Mouse (Mus musculus): ENCODE measurements around the gene Per2. TPM values are rescaled to one million over a fixed set of nuclear protein-coding genes. Genes with fewer than 3 reads are reported as not detected.

The Per2 gene
- polyA plus RNA-seq, 1 experiment, result 7.4 TPM

DNA sequence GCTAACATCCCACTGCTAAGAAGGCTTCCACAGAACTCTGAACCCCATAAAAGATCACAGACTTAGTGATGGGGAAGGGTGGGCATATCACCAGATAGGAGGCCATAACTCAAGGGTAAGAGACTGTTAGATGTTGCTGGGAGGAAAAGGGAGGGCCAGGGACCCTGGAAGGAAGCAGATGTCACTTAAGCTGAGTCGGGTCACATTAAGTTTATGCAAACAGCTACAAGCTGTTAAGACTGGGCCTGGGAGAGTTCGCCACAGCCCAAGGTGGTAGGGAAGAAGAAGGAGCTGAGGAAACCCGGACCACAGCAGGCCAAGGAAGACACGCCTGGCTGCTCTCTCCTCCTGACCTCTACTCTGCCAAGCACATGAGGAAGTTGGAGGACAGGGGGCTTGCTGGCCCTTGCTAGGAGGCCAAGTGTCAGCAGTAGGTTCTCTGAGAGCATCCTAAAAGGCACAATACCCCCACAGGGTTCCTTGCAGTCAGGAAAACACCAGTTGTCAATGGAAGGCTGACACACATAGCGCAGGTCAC is 7.5 kb downstream of the Per2 start:
- Histone ChIP-seq H3K27ac (ENCODE audit: insufficient read depth, low read length) (no peak overlapping the region), H3K4me3 (ENCODE audit: insufficient read depth, low read length) (no peak overlapping the region), H3K4me1 (ENCODE audit: control insufficient read depth, insufficient read depth, low read length) (peaks cover 5% of the 10 kb centered on the region)
- TF ChIP-seq POLR2A (IDR thresholded peaks at IDR 0.05; ENCODE audit: low read depth, low read length) (no peak), CTCF (IDR thresholded peaks at IDR 0.05; ENCODE audit: borderline replicate concordance, insufficient read depth, low read length) (no peak)

GRCm38 (mm10) chr1:91450851-91451250 is 8.3 kb downstream of the Per2 start:
- TF ChIP-seq POLR2A (IDR thresholded peaks at IDR 0.05; ENCODE audit: low read depth, low read length) (no peak), CTCF (IDR thresholded peaks at IDR 0.05; ENCODE audit: borderline replicate concordance, insufficient read depth, low read length) (no peak)
- H3K27ac ChIP-seq (ENCODE audit: insufficient read depth, low read length), result no peak overlapping the region
- H3K4me1 ChIP-seq (ENCODE audit: control insufficient read depth, insufficient read depth, low read length), result peaks cover 5% of the 10 kb centered on the region
- no peak overlapping the region for H3K4me3 ChIP-seq (ENCODE audit: insufficient read depth, low read length)

DNA sequence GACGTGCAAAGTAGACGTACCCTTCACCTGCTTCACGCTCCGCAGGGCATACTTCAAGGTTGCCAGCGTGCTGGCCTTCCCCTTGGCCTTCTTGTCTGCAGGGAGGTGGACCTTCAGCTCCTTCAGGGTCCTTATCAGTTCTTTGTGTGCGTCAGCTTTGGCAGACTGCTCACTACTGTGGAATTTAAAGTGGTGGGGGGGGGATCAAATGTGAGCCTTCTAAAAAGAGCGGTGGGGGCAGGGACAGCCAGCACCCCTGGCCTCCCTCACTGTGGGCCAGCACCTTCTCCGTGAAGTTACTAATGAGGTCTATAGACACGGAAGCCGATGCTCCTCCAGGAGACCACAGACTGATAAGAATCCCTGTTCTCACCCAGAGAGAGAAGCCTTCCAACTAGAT is 10.4 kb downstream of the Per2 start:
- H3K27ac ChIP-seq (ENCODE audit: insufficient read depth, low read length), result no peak overlapping the region
- H3K4me3 ChIP-seq (ENCODE audit: insufficient read depth, low read length), result no peak overlapping the region
- no peak for TF ChIP-seq POLR2A (IDR thresholded peaks at IDR 0.05; ENCODE audit: low read depth, low read length)
- TF ChIP-seq CTCF (IDR thresholded peaks at IDR 0.05; ENCODE audit: borderline replicate concordance, insufficient read depth, low read length), result no peak

DNA sequence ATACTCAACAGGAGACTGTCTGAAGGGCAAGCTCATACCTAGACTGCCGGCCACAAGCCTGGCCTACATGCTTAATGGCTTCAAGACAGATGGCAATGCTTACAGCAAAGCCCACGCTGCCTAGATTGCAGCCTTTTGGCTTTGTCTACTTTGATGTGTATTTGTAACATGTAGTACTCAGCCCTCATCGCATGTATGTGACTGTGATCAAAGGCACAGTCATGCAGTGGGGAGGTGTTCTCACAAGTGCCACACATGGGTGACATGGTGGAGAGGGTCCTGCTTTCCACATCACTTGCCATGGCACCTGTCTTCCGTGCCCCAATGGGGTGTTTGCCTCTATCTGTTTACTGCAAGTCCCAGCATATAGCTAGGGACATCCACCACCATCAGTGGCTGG is 12.6 kb downstream of the Per2 start:
- H3K27ac ChIP-seq (ENCODE audit: insufficient read depth, low read length), result peak overlapping the region; percentile 1; the same call in 1 of the 2 replicates
- TF ChIP-seq POLR2A (IDR thresholded peaks at IDR 0.05; ENCODE audit: low read depth, low read length) (no peak), CTCF (IDR thresholded peaks at IDR 0.05; ENCODE audit: borderline replicate concordance, insufficient read depth, low read length) (no peak)

More for the DNA sequence above, 10.4 kb downstream of the Per2 start:
- peaks cover 5% of the 10 kb centered on the region for H3K4me1 ChIP-seq (ENCODE audit: control insufficient read depth, insufficient read depth, low read length)

DNA sequence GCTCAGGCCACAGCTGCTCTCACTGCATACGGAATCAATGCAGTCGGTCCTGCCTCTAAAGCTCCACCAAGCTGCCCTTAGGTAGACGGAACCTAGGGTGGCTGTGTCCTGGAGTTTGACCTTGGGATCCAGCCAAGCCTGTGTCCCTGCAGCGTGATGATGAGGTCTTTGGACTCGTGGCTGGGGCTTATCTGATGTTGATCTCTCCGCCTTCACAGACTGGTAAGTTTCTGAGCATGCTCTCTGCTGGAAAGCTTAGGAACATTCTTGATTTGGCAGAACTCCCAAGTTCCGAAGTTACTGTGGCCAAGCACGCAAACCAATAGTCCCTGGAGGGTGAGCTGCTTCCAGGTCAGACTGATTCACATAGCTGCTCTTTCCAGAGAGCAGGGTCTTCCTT is 13.1 kb downstream of the Per2 start:
- Histone ChIP-seq H3K4me1 (ENCODE audit: control insufficient read depth, insufficient read depth, low read length) (peaks cover 5% of the 10 kb centered on the region), H3K4me3 (ENCODE audit: insufficient read depth, low read length) (no peak overlapping the region), H3K27ac (ENCODE audit: insufficient read depth, low read length) (no peak overlapping the region)
- TF ChIP-seq POLR2A (IDR thresholded peaks at IDR 0.05; ENCODE audit: low read depth, low read length), result no peak
- TF ChIP-seq CTCF (IDR thresholded peaks at IDR 0.05; ENCODE audit: borderline replicate concordance, insufficient read depth, low read length), result no peak

More for the DNA sequence above, 12.6 kb downstream of the Per2 start:
- Histone ChIP-seq H3K4me1 (ENCODE audit: control insufficient read depth, insufficient read depth, low read length) (peaks cover 5% of the 10 kb centered on the region), H3K4me3 (ENCODE audit: insufficient read depth, low read length) (no peak overlapping the region)

DNA sequence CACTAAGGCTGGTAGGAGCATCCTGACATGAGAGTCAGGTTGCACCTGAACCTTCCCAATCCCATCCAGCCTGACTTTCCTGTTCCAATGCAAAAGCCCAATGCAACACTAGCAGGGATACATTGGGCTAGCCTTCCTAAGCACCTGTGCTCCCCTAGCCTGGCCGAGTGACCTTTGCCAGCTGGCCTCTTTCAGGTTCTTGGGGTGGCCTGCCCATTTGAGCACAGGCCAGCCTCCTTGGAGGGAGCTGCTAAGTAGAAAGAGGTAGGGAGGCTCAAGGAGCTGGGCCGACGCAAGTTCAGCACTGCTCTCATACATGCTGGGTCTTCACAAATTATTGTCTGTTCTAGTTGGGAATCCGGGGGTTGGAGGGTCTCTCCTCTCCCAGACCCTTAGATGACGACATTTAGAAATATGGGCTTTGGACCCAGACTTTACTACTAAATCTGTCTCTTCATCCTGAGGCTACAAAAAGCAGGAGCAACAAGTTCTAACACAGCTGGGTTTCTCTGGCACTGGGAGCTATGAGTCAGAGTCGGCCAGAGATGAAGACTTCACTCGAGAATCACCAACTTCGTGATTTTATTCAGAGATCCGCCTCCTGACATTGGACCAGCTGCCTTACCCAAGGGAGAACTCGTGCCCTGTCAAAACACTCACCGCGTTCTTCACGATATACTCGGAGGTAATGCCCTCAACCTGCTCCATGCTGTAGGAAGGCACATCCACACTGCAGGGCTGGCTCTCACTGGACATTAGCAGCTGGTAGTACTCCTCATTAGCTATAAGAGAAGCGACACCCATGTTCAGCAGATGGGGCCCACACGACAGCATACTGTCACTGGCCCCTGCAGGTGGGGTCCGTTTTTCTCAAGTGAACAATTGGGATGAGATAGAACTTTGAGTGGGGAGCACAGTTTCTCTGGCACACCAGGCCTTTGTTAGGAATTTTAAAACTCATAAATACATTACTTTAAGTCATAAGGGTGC is 14.0 kb downstream of the Per2 start:
- Histone ChIP-seq H3K4me1 (ENCODE audit: control insufficient read depth, insufficient read depth, low read length) (peaks cover 5% of the 10 kb centered on the region), H3K27ac (ENCODE audit: insufficient read depth, low read length) (no peak overlapping the region), H3K4me3 (ENCODE audit: insufficient read depth, low read length) (no peak overlapping the region)
- TF ChIP-seq POLR2A (IDR thresholded peaks at IDR 0.05; ENCODE audit: low read depth, low read length), result no peak
- no peak for TF ChIP-seq CTCF (IDR thresholded peaks at IDR 0.05; ENCODE audit: borderline replicate concordance, insufficient read depth, low read length)

DNA sequence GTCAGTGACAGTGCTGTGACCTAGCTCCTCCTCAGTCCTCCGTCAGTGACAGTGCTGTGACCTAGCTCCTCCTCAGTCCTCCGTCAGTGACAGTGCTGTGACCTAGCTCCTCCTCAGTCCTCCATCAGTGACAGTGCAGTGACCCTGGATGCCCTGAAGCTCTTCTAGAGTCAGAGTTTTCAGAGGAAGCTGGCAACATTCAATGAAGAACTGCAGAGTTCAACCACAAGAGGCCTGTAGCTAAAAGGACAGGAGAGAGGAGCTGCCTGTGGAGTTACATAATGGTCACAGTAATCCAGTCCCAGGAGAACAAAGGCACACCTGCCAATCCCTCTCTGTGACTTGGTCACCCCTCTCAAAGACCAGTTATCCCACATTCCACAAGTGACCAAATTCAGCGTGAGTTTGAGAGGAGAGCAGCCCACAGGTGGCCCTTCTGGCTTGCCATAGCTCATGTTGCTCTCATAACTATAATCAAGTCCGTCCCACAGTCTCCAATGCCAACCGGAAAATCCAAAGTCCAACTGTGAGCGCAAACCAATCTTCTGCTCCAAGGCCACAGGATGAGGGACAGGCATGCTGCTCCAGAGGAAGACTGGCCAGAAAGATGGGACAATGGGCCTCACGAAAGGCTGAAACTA is 16.7 kb downstream of the Per2 start:
- TF ChIP-seq POLR2A (IDR thresholded peaks at IDR 0.05; ENCODE audit: low read depth, low read length), result no peak
- TF ChIP-seq CTCF (IDR thresholded peaks at IDR 0.05; ENCODE audit: borderline replicate concordance, insufficient read depth, low read length), result no peak
- Histone ChIP-seq H3K4me1 (ENCODE audit: control insufficient read depth, insufficient read depth, low read length) (peaks cover 5% of the 10 kb centered on the region), H3K4me3 (ENCODE audit: insufficient read depth, low read length) (no peak overlapping the region), H3K27ac (ENCODE audit: insufficient read depth, low read length) (no peak overlapping the region)

- Histone ChIP-seq H3K27ac (ENCODE audit: insufficient read depth, low read length) (no peak overlapping the region), H3K4me3 (ENCODE audit: insufficient read depth, low read length) (no peak overlapping the region), H3K4me1 (ENCODE audit: control insufficient read depth, insufficient read depth, low read length) (peaks cover 8% of the 10 kb centered on the region)
- TF ChIP-seq CTCF (IDR thresholded peaks at IDR 0.05; ENCODE audit: borderline replicate concordance, insufficient read depth, low read length), result no peak
- TF ChIP-seq POLR2A (IDR thresholded peaks at IDR 0.05; ENCODE audit: low read depth, low read length), result no peak
These were observed 17.3 kb downstream of the Per2 start for GRCm38 (mm10) chr1:91441855-91442254.

DNA sequence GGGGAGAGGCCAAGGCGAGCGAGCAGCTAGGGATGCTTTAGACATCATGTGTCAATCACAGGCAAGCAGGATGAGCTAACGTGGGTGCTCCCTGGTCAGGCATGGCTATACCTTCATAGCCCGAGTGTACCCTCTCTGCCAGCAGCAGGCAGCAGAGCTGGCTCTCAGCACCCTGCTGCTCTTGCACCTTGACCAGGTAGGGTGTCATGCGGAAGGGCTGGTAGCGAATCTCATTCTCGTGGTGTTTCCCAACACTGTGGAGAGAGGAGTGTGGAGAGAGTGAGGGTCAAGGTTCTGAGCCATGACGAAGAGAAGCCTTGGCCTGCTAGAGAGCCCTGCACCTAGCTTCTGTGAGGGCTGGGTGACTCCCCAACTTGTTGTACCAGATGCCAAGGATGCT is 19.3 kb downstream of the Per2 start:
- Histone ChIP-seq H3K4me3 (ENCODE audit: insufficient read depth, low read length) (no peak overlapping the region), H3K27ac (ENCODE audit: insufficient read depth, low read length) (no peak overlapping the region), H3K4me1 (ENCODE audit: control insufficient read depth, insufficient read depth, low read length) (peaks cover 8% of the 10 kb centered on the region)
- TF ChIP-seq POLR2A (IDR thresholded peaks at IDR 0.05; ENCODE audit: low read depth, low read length) (no peak), CTCF (IDR thresholded peaks at IDR 0.05; ENCODE audit: borderline replicate concordance, insufficient read depth, low read length) (no peak)

Measured in embryonic fibroblast, embryonic 13.5 days (primary cell).